Mouse (Mus musculus): ENCODE results near the gene Plscr4. TPM values are rescaled to one million over a fixed set of nuclear protein-coding genes. Genes with fewer than 3 reads are reported as not detected.

Plscr4 gene
- polyA plus RNA-seq, 2 experiments: 0.35 to 0.46 TPM

- ATAC-seq (ENCODE audit: insufficient read depth) (no peak), DNase-seq (ENCODE audit: low read depth in 3 of 3, low spot score in 3 of 3) (no peak)
- Histone ChIP-seq H3K9me3 (ENCODE audit: control insufficient read depth, low read length) (no peaks in the 10 kb centered on the region), H3K9ac (replicated peaks) (no peak overlapping the region), H3K4me2 (ENCODE audit: low read depth) (no peak overlapping the region), H3K36me3 (replicated peaks; ENCODE audit: control insufficient read depth, insufficient read depth, low read depth) (no peaks in the 10 kb centered on the region), H3K27me3 (ENCODE audit: control insufficient read depth, insufficient read depth, low read length) (no peaks in the 10 kb centered on the region), H3K4me3 (ENCODE audit: insufficient read depth in 1 of 2, low read depth in 2 of 2, low read length in 2 of 2) (no peak overlapping the region), H3K27ac (no peak overlapping the region), H3K4me1 (replicated peaks; ENCODE audit: control insufficient read depth in 2 of 2, insufficient read depth in 2 of 2, low read length in 1 of 2) (no peaks in the 10 kb centered on the region)
- TF ChIP-seq EP300 (IDR thresholded peaks at IDR 0.05; ENCODE audit: low read depth) (no peak), CTCF (IDR thresholded peaks at IDR 0.05; ENCODE audit: low read depth) (no peak)
- WGBS (ENCODE audit: insufficient replicate concordance): 60% methylated on average over 4 of the region's 4 CpGs
Observed at GRCm38 (mm10) chr9:92482551-92482950, 25.4 kb downstream of the Plscr4 start.

DNA sequence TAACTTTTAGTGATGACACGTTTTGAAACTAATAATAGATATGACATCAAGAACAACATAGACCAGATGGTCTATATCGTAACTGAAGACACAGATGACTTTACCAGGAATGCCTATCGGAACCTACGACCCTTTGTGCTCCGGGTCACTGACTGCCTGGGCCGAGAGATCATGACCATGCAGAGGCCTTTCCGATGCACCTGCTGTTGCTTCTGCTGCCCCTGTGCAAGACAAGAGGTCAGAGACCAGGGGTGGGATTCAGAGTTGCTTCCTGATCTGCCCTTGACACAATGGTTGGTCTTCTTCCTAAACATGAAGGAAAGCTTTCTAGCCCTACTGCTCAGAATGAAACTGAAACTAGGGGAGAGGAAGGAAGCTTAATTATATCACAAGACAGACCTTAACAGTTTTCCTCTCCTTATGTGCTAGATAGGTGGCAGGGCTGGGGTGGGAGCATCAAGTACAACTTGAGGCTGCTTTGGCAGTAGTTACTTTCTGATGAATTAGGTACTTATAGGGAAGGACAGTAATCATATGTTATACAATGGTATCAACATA, 27.6 kb downstream of the Plscr4 start:
- ATAC-seq (ENCODE audit: insufficient read depth) (no peak), DNase-seq (ENCODE audit: low read depth in 3 of 3, low spot score in 3 of 3) (no peak)
- H3K27ac ChIP-seq: no peak overlapping the region
- 63% methylated on average over 7 of the region's 7 CpGs for WGBS (ENCODE audit: insufficient replicate concordance)
- no peaks in the 10 kb centered on the region for H3K36me3 ChIP-seq (replicated peaks; ENCODE audit: control insufficient read depth, insufficient read depth, low read depth)
- no peak overlapping the region for H3K4me3 ChIP-seq (ENCODE audit: insufficient read depth in 1 of 2, low read depth in 2 of 2, low read length in 2 of 2)
- H3K9me3 ChIP-seq (ENCODE audit: control insufficient read depth, low read length): no peaks in the 10 kb centered on the region
- H3K27me3 ChIP-seq (ENCODE audit: control insufficient read depth, insufficient read depth, low read length): no peaks in the 10 kb centered on the region
- no peak overlapping the region for H3K4me2 ChIP-seq (ENCODE audit: low read depth)
- TF ChIP-seq CTCF (IDR thresholded peaks at IDR 0.05; ENCODE audit: low read depth) (no peak), EP300 (IDR thresholded peaks at IDR 0.05; ENCODE audit: low read depth) (no peak)
- no peak overlapping the region for H3K9ac ChIP-seq (replicated peaks)
- no peaks in the 10 kb centered on the region for H3K4me1 ChIP-seq (replicated peaks; ENCODE audit: control insufficient read depth in 2 of 2, insufficient read depth in 2 of 2, low read length in 1 of 2)

DNA sequence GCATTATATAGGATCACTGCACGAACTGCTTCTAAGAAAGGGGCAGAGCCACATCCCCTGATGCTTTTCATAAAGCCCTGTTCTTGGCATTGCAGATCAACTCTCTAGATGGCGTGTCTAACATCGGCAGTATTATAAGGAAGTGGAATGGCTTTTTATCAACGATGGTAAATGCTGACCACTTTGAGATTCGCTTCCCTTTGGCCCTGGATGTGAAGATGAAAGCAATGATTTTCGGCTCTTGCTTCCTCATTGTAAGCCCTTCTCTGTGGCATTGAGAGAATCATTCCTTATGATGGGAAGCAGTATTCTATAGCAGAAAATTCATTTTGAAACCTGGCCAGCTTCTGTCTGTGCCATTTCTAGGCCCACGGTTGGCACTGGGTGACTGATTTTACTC, 32.7 kb downstream of the Plscr4 start:
- 61% methylated on average over 7 of the region's 7 CpGs for WGBS (ENCODE audit: insufficient replicate concordance)
- no peak for DNase-seq (ENCODE audit: low read depth in 3 of 3, low spot score in 3 of 3)
- TF ChIP-seq CTCF (IDR thresholded peaks at IDR 0.05; ENCODE audit: low read depth) (no peak), EP300 (IDR thresholded peaks at IDR 0.05; ENCODE audit: low read depth) (no peak)
- no peak overlapping the region for H3K27ac ChIP-seq
- ATAC-seq (ENCODE audit: insufficient read depth): no peak
- no peaks in the 10 kb centered on the region for H3K36me3 ChIP-seq (replicated peaks; ENCODE audit: control insufficient read depth, insufficient read depth, low read depth)
- no peaks in the 10 kb centered on the region for H3K27me3 ChIP-seq (ENCODE audit: control insufficient read depth, insufficient read depth, low read length)
- H3K9me3 ChIP-seq (ENCODE audit: control insufficient read depth, low read length): no peaks in the 10 kb centered on the region
- H3K4me1 ChIP-seq (replicated peaks; ENCODE audit: control insufficient read depth in 2 of 2, insufficient read depth in 2 of 2, low read length in 1 of 2): no peaks in the 10 kb centered on the region
- no peak overlapping the region for H3K4me3 ChIP-seq (ENCODE audit: insufficient read depth in 1 of 2, low read depth in 2 of 2, low read length in 2 of 2)
- H3K9ac ChIP-seq (replicated peaks): no peak overlapping the region
- no peak overlapping the region for H3K4me2 ChIP-seq (ENCODE audit: low read depth)

- Histone ChIP-seq H3K27ac (no peak overlapping the region), H3K27me3 (ENCODE audit: control insufficient read depth, insufficient read depth, low read length) (no peaks in the 10 kb centered on the region), H3K9me3 (ENCODE audit: control insufficient read depth, low read length) (no peaks in the 10 kb centered on the region), H3K4me1 (replicated peaks; ENCODE audit: control insufficient read depth in 2 of 2, insufficient read depth in 2 of 2, low read length in 1 of 2) (no peaks in the 10 kb centered on the region), H3K36me3 (replicated peaks; ENCODE audit: control insufficient read depth, insufficient read depth, low read depth) (no peaks in the 10 kb centered on the region), H3K4me2 (ENCODE audit: low read depth) (no peak overlapping the region), H3K4me3 (ENCODE audit: insufficient read depth in 1 of 2, low read depth in 2 of 2, low read length in 2 of 2) (no peak overlapping the region), H3K9ac (replicated peaks) (no peak overlapping the region)
- ATAC-seq (ENCODE audit: insufficient read depth) (no peak), DNase-seq (ENCODE audit: low read depth in 3 of 3, low spot score in 3 of 3) (no peak)
- 78% methylated on average over 3 of the region's 3 CpGs for WGBS (ENCODE audit: insufficient replicate concordance)
- TF ChIP-seq EP300 (IDR thresholded peaks at IDR 0.05; ENCODE audit: low read depth) (no peak), CTCF (IDR thresholded peaks at IDR 0.05; ENCODE audit: low read depth) (no peak)
Observed at GRCm38 (mm10) chr9:92490319-92490718, 33.1 kb downstream of the Plscr4 start.

- Histone ChIP-seq H3K27ac (no peak overlapping the region), H3K4me1 (replicated peaks; ENCODE audit: control insufficient read depth in 2 of 2, insufficient read depth in 2 of 2, low read length in 1 of 2) (no peaks in the 10 kb centered on the region), H3K4me2 (ENCODE audit: low read depth) (no peak overlapping the region), H3K9ac (replicated peaks) (no peak overlapping the region), H3K36me3 (replicated peaks; ENCODE audit: control insufficient read depth, insufficient read depth, low read depth) (no peaks in the 10 kb centered on the region), H3K27me3 (ENCODE audit: control insufficient read depth, insufficient read depth, low read length) (no peaks in the 10 kb centered on the region), H3K9me3 (ENCODE audit: control insufficient read depth, low read length) (no peaks in the 10 kb centered on the region), H3K4me3 (ENCODE audit: insufficient read depth in 1 of 2, low read depth in 2 of 2, low read length in 2 of 2) (no peak overlapping the region)
- DNase-seq (ENCODE audit: low read depth in 3 of 3, low spot score in 3 of 3): no peak
- WGBS (ENCODE audit: insufficient replicate concordance): 51% methylated on average over 2 of the region's 2 CpGs
- TF ChIP-seq CTCF (IDR thresholded peaks at IDR 0.05; ENCODE audit: low read depth) (no peak), EP300 (IDR thresholded peaks at IDR 0.05; ENCODE audit: low read depth) (no peak)
- no peak for ATAC-seq (ENCODE audit: insufficient read depth)
Observed at GRCm38 (mm10) chr9:92491274-92491673, 34.1 kb downstream of the Plscr4 start.
